Mouse (Mus musculus): Measurements from ENCODE around the gene Nrxn2.

- no peak for TF ChIP-seq POLR2A (IDR thresholded peaks at IDR 0.05; ENCODE audit: low read depth, low read length)
- TF ChIP-seq CTCF (IDR thresholded peaks at IDR 0.05; ENCODE audit: extremely low read depth, insufficient read length, insufficient replicate concordance, low read depth, low read length) = no peak
These were observed 32.3 kb upstream of the Nrxn2 start for GRCm38 (mm10) chr19:6386234-6386633.

Measured in small intestine, adult 2 months (tissue).